Mouse (Mus musculus): Measurements from ENCODE around the gene Agxt.

GRCm38 (mm10) chr1:93165447-93165846 lies 30.4 kb downstream of the Agxt start:
- TF ChIP-seq CTCF (IDR thresholded peaks at IDR 0.05; ENCODE audit: low read depth, low read length) (no peak), GATA1 (IDR thresholded peaks at IDR 0.05; ENCODE audit: borderline replicate concordance, low read length) (no peak), TAL1 (conservative IDR thresholded peaks at IDR 0.05; ENCODE audit: low read depth, low read length) (no peak)

Measured in G1E (cell line).